Mouse (Mus musculus) C2C12 (cell line): ENCODE results near the gene Elf1. TPM values are rescaled to one million over a fixed set of nuclear protein-coding genes. Genes with fewer than 3 reads are reported as not detected.

Source experiments
- H3K27me3 ChIP-seq: one replicate; pipeline ENCODE4 v1.6.1; 2011; ENCODE audit not compliant: control insufficient read depth, insufficient read depth, insufficient read length
- H3K36me3 ChIP-seq: one replicate; pipeline ENCODE4 v1.6.1; 2011; ENCODE audit not compliant: control insufficient read depth, insufficient read depth
- H3K4me3 ChIP-seq: one replicate; pipeline ENCODE4 v1.5.1; 2011; ENCODE audit warnings: mild to moderate bottlenecking, control low read depth; ENCODE audit not compliant: poor library complexity, insufficient read depth, severe bottlenecking
- H3K79me2 ChIP-seq: one replicate; pipeline ENCODE4 v1.6.1; 2011; ENCODE audit not compliant: control insufficient read depth, insufficient read depth
- H3K79me3 ChIP-seq: one replicate; pipeline ENCODE4 v1.6.1; 2011; ENCODE audit warnings: low read depth, control low read depth
- H3ac ChIP-seq: one replicate; pipeline ENCODE3; 2011; ENCODE audit warnings: low read depth; ENCODE audit not compliant: control insufficient read depth, insufficient read length
- CEBPB ChIP-seq: IDR thresholded peaks from one replicate; pipeline ENCODE4 v1.6.1; 2011; ENCODE audit warnings: low read depth, mild to moderate bottlenecking, control low read depth, moderate library complexity
- CTCF ChIP-seq: IDR thresholded peaks from one replicate; pipeline ENCODE4 v1.5.1; 2011; ENCODE audit not compliant: control insufficient read depth, insufficient read depth, insufficient read length
- FOSL1 ChIP-seq: IDR thresholded peaks from one replicate; pipeline ENCODE4 v1.8.0; 2011; ENCODE audit warnings: mild to moderate bottlenecking, low read length; ENCODE audit not compliant: poor library complexity, insufficient read depth, severe bottlenecking
- MAX ChIP-seq: IDR thresholded peaks from one replicate; pipeline ENCODE4 v1.6.1; 2011; ENCODE audit warnings: mild to moderate bottlenecking, control low read depth
- MYOD1 ChIP-seq: IDR thresholded peaks from one replicate; pipeline ENCODE4 v1.6.1; 2011; ENCODE audit warnings: low read depth; ENCODE audit not compliant: control insufficient read depth, insufficient read length
- MYOG ChIP-seq: IDR thresholded peaks from one replicate; pipeline ENCODE4 v1.6.1; 2011; ENCODE audit not compliant: control insufficient read depth, insufficient read length; ENCODE audit errors: extremely low read depth
- USF1 ChIP-seq: IDR thresholded peaks from one replicate; pipeline ENCODE4 v1.6.1; 2011; ENCODE audit warnings: low read depth, mild to moderate bottlenecking, control low read depth, moderate library complexity
- polyA plus RNA-seq: library from polyadenylated mRNA; unstranded; fragments of >200 nt; fragmentation: generic; extraction: Trizol; gene quantifications from one replicate; pipeline ENCODE4 v1.2.1, GENCODE M21; 2012; ENCODE audit warnings: missing spikeins

Elf1 gene
- polyA plus RNA-seq, 1 experiment: 3.4 TPM

DNA sequence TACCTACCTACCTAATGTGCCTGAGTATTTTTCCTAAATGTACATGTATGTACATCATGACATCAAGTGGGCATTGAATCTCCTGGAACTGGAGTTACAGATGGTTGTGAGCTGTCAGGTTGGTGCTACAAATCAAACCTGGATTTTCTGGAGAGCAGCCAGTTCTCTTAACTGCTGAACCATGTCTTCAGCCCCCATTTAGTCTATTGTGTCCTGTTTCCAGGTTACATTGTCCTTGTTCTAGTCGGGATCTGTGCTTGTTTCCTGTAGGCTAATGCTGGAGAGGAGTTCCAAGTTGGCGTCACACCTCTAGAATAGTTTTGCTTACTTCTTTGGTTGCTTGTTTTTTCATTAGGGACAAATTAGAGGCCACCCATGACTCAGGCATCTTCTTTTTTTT is 124.9 kb downstream of the Elf1 start:
- no peaks in the 10 kb centered on the region for H3K27me3 ChIP-seq
- peaks cover 86% of the 10 kb centered on the region for H3K36me3 ChIP-seq
- TF ChIP-seq MYOG (no peak), MYOD1 (no peak), CEBPB (no peak), USF1 (no peak), FOSL1 (no peak), CTCF (no peak), MAX (no peak)

DNA sequence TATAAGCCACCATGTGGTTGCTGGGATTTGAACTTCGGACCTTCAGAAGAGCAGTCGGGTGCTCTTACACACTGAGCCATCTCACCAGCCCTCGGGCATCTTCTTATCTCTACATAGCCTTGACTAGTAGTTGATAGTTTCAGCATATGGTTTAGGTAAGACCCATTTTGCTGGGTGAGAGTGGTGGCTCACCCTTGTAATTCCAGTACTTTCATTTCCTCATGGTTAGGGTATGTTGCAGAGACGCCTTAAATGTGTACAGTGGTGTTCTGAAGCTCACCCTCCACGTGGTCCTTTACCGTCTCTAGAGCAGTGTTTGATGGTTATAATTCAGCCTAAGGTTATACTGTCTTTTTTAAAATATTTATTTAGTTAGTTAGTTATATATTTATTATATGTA is 125.4 kb downstream of the Elf1 start:
- H3K36me3 ChIP-seq: peaks cover 88% of the 10 kb centered on the region
- H3K27me3 ChIP-seq: no peaks in the 10 kb centered on the region
- H3ac ChIP-seq: no peak overlapping the region
- TF ChIP-seq FOSL1: no peak
- no peak for TF ChIP-seq MYOG
- no peak for TF ChIP-seq MYOD1
- TF ChIP-seq MAX: no peak
- TF ChIP-seq CEBPB: no peak
- TF ChIP-seq CTCF: no peak
- no peak for TF ChIP-seq USF1
- no peaks in the 10 kb centered on the region for H3K79me2 ChIP-seq
- H3K4me3 ChIP-seq: no peak overlapping the region
- no peaks in the 10 kb centered on the region for H3K79me3 ChIP-seq

More for the DNA sequence above, 124.9 kb downstream of the Elf1 start:
- H3K4me3 ChIP-seq: no peak overlapping the region
- H3ac ChIP-seq: no peak overlapping the region
- H3K79me2 ChIP-seq: no peaks in the 10 kb centered on the region
- no peaks in the 10 kb centered on the region for H3K79me3 ChIP-seq

- TF ChIP-seq FOSL1 (no peak), MYOG (no peak), MAX (no peak), USF1 (no peak), CTCF (no peak), MYOD1 (no peak), CEBPB (no peak)
- Histone ChIP-seq H3K79me3 (no peaks in the 10 kb centered on the region), H3K27me3 (no peaks in the 10 kb centered on the region), H3K4me3 (no peak overlapping the region), H3K79me2 (no peaks in the 10 kb centered on the region), H3ac (no peak overlapping the region), H3K36me3 (peaks cover 88% of the 10 kb centered on the region)
Measured at GRCm38 (mm10) chr14:79606867-79607266, 125.9 kb downstream of the Elf1 start.

- Histone ChIP-seq H3K79me2 (no peaks in the 10 kb centered on the region), H3ac (no peak overlapping the region), H3K27me3 (no peaks in the 10 kb centered on the region), H3K79me3 (no peaks in the 10 kb centered on the region), H3K4me3 (no peak overlapping the region), H3K36me3 (peaks cover 88% of the 10 kb centered on the region)
- no peak for TF ChIP-seq USF1
- no peak for TF ChIP-seq MYOD1
- no peak for TF ChIP-seq MYOG
- TF ChIP-seq FOSL1: no peak
- no peak for TF ChIP-seq MAX
- TF ChIP-seq CEBPB: no peak
- no peak for TF ChIP-seq CTCF
Measured at GRCm38 (mm10) chr14:79607352-79607751, 126.4 kb downstream of the Elf1 start.

DNA sequence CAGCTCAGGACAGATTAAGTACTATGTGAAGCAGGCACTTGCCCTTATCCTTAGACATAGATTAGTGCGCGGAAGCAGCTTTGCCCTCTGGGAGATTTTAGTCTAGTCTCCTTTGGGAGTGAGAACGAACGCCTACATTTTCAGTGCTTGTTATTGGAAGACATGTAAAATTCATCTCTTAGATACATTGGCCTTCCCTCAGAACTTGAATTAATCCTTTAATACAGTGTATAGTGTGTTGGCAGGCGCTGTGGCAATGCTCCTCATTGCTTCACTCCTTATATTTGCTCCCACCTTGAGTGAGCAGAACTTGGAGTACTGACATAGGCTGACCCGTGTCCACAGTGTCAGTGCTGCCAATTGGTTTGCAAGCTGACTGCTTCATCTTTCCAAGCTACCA is 127.3 kb downstream of the Elf1 start:
- H3K27me3 ChIP-seq: no peaks in the 10 kb centered on the region
- H3K36me3 ChIP-seq: peaks cover 89% of the 10 kb centered on the region

GRCm38 (mm10) chr14:79617121-79617828 is 136.3 kb downstream of the Elf1 start:
- Histone ChIP-seq H3K79me2 (no peaks in the 10 kb centered on the region), H3K27me3 (no peaks in the 10 kb centered on the region), H3ac (no peak overlapping the region), H3K79me3 (no peaks in the 10 kb centered on the region), H3K36me3 (peaks cover 81% of the 10 kb centered on the region), H3K4me3 (no peak overlapping the region)
- TF ChIP-seq MAX (no peak), FOSL1 (no peak), MYOG (no peak), CTCF (no peak), MYOD1 (no peak), CEBPB (no peak), USF1 (no peak)

More for the DNA sequence above, 127.3 kb downstream of the Elf1 start:
- no peak for TF ChIP-seq CTCF
- no peak for TF ChIP-seq CEBPB
- no peaks in the 10 kb centered on the region for H3K79me2 ChIP-seq
- no peaks in the 10 kb centered on the region for H3K79me3 ChIP-seq
- H3K4me3 ChIP-seq: no peak overlapping the region
- no peak overlapping the region for H3ac ChIP-seq
